In genomic region chr9:102933925-102934721, GRCm38 (mm10) we compare ENCODE assay signal across 8 mouse cellular contexts. TPM values are rescaled to one million over a fixed set of nuclear protein-coding genes. Genes with fewer than 3 reads are reported as not detected.
DNase-seq lines count a peak whose midpoint lies in the region; ATAC-seq and TF ChIP-seq lines count a peak whose summit lies in the region.

No protein-coding gene starts in this region.

- peak overlapping the region; percentile 32 for H3K4me2 ChIP-seq in embryonic facial prominence, embryonic 12.5 days (replicated peaks)
- H3K4me2 ChIP-seq in limb, embryonic 14.5 days (replicated peaks; ENCODE audit: low read depth, low read length, severe bottlenecking): peak overlapping the region; percentile 26; the same call in 1 of the 2 replicates
- peak overlapping the region; percentile 28 for H3K4me2 ChIP-seq in midbrain, embryonic 14.5 days (ENCODE audit: low read length)

- intact Hi-C loops in heart, postnatal 36 days (cut with DNase I): no loop called here

- no peak for ATAC-seq in embryonic facial prominence, embryonic 12.5 days (ENCODE audit: insufficient number of reproducible peaks, insufficient read depth, low FRiP score, low TSS enrichment)
- no peak; the same call in 1 of the 2 replicates for ATAC-seq in limb, embryonic 14.5 days (ENCODE audit: low FRiP score, low read depth)
- ATAC-seq in midbrain, embryonic 14.5 days (ENCODE audit: low FRiP score, low TSS enrichment): no peak

- H3K27ac ChIP-seq in heart, embryonic 10.5 days: peak overlapping the region; percentile 57; the same call in 1 of the 2 replicates
- no peak overlapping the region for H3K27ac ChIP-seq in embryonic facial prominence, embryonic 12.5 days
- no peak overlapping the region for H3K27ac ChIP-seq in limb, embryonic 14.5 days (replicated peaks; ENCODE audit: low read depth, low read length)
- H3K27ac ChIP-seq in midbrain, embryonic 14.5 days (replicated peaks; ENCODE audit: low read depth, low read length): no peak overlapping the region

- no peak overlapping the region for H3K9ac ChIP-seq in embryonic facial prominence, embryonic 12.5 days
- H3K9ac ChIP-seq in limb, embryonic 14.5 days (ENCODE audit: low read depth, low read length, severe bottlenecking): peak overlapping the region; percentile 16; the same call in 1 of the 2 replicates
- H3K9ac ChIP-seq in midbrain, embryonic 14.5 days (replicated peaks; ENCODE audit: low read length): no peak overlapping the region

- 32% methylated on average over 20 of the region's 20 CpGs for WGBS in heart, embryonic 10.5 days
- WGBS in embryonic facial prominence, embryonic 12.5 days: 49% methylated on average over 20 of the region's 20 CpGs
- WGBS in limb, embryonic 14.5 days: 48% methylated on average over 20 of the region's 20 CpGs
- WGBS in midbrain, embryonic 14.5 days: 50% methylated on average over 20 of the region's 20 CpGs

- H3K4me3 ChIP-seq in heart, embryonic 10.5 days: peak overlapping the region; percentile 52
- H3K4me3 ChIP-seq in embryonic facial prominence, embryonic 12.5 days: peak overlapping the region; percentile 14; the same call in 1 of the 2 replicates
- H3K4me3 ChIP-seq in limb, embryonic 14.5 days (replicated peaks; ENCODE audit: low read length): 0 out of 2 replicates have a peak overlapping the region, but pooled peaks have one; percentile 5
- H3K4me3 ChIP-seq in midbrain, embryonic 14.5 days (replicated peaks; ENCODE audit: low read depth, low read length): no peak overlapping the region

- H3K4me1 ChIP-seq in heart, embryonic 10.5 days: peaks cover 12% of the 10 kb centered on the region
- H3K4me1 ChIP-seq in embryonic facial prominence, embryonic 12.5 days: no peaks in the 10 kb centered on the region; the same call in 1 of the 2 replicates
- no peaks in the 10 kb centered on the region for H3K4me1 ChIP-seq in limb, embryonic 14.5 days (ENCODE audit: control insufficient read depth, insufficient read depth, low read length)
- no peaks in the 10 kb centered on the region for H3K4me1 ChIP-seq in midbrain, embryonic 14.5 days (ENCODE audit: control insufficient read depth, insufficient read depth, low read length)

- no peaks in the 10 kb centered on the region for H3K27me3 ChIP-seq in heart, embryonic 10.5 days (ENCODE audit: insufficient read depth, poor library complexity, severe bottlenecking)
- H3K27me3 ChIP-seq in embryonic facial prominence, embryonic 12.5 days: no peaks in the 10 kb centered on the region
- H3K27me3 ChIP-seq in limb, embryonic 14.5 days (ENCODE audit: control insufficient read depth, insufficient read depth, low read length): no peaks in the 10 kb centered on the region
- H3K27me3 ChIP-seq in midbrain, embryonic 14.5 days (ENCODE audit: control insufficient read depth, insufficient read depth, low read length): no peaks in the 10 kb centered on the region

- peak; percentile 76 for DNase-seq in heart, embryonic 10.5 days (ENCODE audit: low spot score)
- no peak for DNase-seq in heart, postnatal 36 days
- DNase-seq in limb, embryonic 14.5 days (ENCODE audit: low spot score): no peak
- DNase-seq in midbrain, embryonic 14.5 days: peak; percentile 19
- no peak for DNase-seq in right cerebral cortex, postnatal 25 days
- DNase-seq in layer of hippocampus, adult 18-20 months (ENCODE audit: low spot score in 2 of 2): no peak
- no peak for DNase-seq in left cerebral cortex, adult 11 months (ENCODE audit: low spot score)

- H3K36me3 ChIP-seq in heart, embryonic 10.5 days: no peaks in the 10 kb centered on the region
- H3K36me3 ChIP-seq in embryonic facial prominence, embryonic 12.5 days: no peaks in the 10 kb centered on the region
- no peaks in the 10 kb centered on the region for H3K36me3 ChIP-seq in limb, embryonic 14.5 days (ENCODE audit: control insufficient read depth, insufficient read depth, low read length)
- no peaks in the 10 kb centered on the region for H3K36me3 ChIP-seq in midbrain, embryonic 14.5 days (ENCODE audit: control insufficient read depth, insufficient read depth, low read length)

- TF ChIP-seq POLR2A in limb, embryonic 14.5 days (IDR thresholded peaks at IDR 0.05; ENCODE audit: borderline replicate concordance, extremely low read depth, insufficient read depth, insufficient read length): no peak

- no peaks in the 10 kb centered on the region for H3K9me3 ChIP-seq in heart, embryonic 10.5 days
- H3K9me3 ChIP-seq in embryonic facial prominence, embryonic 12.5 days: no peaks in the 10 kb centered on the region
- no peaks in the 10 kb centered on the region for H3K9me3 ChIP-seq in limb, embryonic 14.5 days (ENCODE audit: control insufficient read depth, low read length)
- no peaks in the 10 kb centered on the region for H3K9me3 ChIP-seq in midbrain, embryonic 14.5 days (ENCODE audit: control insufficient read depth, low read length)

RNA-seq across cellular contexts. Expression of gene Slco2a1, which starts 54.4 kb away (rescaled TPM):
- 1.5 and 3.0 TPM in 2 replicates for polyA plus RNA-seq in heart, embryonic 10.5 days (2016; fragmentation: Nextera tagmentation; extraction: Ambion mirVana)
- 1 to 10 TPM; 4.3 to 5.6 TPM for total RNA-seq in heart, postnatal 36 days (2021)
- 3.5 and 3.7 TPM in 2 replicates for polyA plus RNA-seq in embryonic facial prominence, embryonic 12.5 days (2016; fragmentation: Nextera tagmentation; extraction: Ambion mirVana)
- 5.1 and 7.0 TPM in 2 replicates for polyA plus RNA-seq in limb, embryonic 14.5 days (2012; rRNA removed)
- 5.9 and 7.2 TPM in 2 replicates for polyA plus RNA-seq in limb, embryonic 14.5 days (2014; fragmentation: Nextera tagmentation; extraction: Ambion mirVana)
- polyA plus RNA-seq in midbrain, embryonic 14.5 days (2014; fragmentation: Nextera tagmentation; extraction: Ambion mirVana): 0.88 and 1.5 TPM in 2 replicates
- total RNA-seq in layer of hippocampus, adult 18-20 months (2021): 1 to 10 TPM; 2.1 to 2.2 TPM

Comparison
In these comparisons a context has a peak if more than half of its experiments do, and no peak if none do; other contexts are left out.
1. DNase-seq: peak in heart, embryonic 10.5 days (single experiment) and midbrain, embryonic 14.5 days (single experiment); none in heart, postnatal 36 days (0 of 2), limb, embryonic 14.5 days (single experiment), right cerebral cortex, postnatal 25 days (single experiment), layer of hippocampus, adult 18-20 months (0 of 2) and left cerebral cortex, adult 11 months (single experiment).
2. Peak in every context shown above with its lines, with median percentiles within 50 percentile points of each other: H3K4me2 ChIP-seq.